Mouse (Mus musculus): ENCODE measurements around the gene Hspb9.
A peak's percentile ranks its signal among the peaks of the same experiment; 100 is the strongest.

Gene Hspb9

DNA sequence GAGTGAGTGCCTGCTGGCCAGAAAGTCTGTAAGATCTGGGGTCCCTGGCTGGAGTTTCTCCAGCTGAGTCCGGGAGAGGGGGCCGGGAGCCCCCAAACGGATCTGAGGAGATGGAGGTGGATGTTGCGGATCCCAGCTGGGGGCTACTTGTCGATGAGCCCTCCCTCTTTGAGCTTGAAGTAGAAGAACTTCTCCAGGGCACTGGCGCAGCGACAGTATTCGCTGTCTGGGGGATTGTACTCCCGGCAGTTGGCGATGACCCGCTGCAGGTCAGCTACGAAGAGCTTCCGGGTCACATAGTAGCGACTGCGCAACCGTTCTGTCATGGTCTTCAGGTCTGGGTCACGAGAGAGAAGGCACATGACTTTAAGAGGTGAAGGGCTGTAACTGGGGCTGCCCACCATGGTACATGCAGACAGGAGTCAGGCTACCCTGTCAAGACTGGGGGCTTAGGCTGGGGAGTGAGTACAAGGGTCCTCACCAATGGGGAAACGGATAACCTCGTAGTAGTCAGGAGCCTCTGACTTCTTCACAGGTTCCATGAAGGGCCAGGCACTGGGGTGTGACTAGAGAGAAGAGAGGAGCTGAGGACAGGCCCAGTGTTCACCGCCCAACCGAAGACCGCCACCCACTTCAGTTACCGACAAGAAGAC lies 8.4 kb upstream of the Hspb9 start:
- DNase-seq (ENCODE audit: low read depth): no peak

DNA sequence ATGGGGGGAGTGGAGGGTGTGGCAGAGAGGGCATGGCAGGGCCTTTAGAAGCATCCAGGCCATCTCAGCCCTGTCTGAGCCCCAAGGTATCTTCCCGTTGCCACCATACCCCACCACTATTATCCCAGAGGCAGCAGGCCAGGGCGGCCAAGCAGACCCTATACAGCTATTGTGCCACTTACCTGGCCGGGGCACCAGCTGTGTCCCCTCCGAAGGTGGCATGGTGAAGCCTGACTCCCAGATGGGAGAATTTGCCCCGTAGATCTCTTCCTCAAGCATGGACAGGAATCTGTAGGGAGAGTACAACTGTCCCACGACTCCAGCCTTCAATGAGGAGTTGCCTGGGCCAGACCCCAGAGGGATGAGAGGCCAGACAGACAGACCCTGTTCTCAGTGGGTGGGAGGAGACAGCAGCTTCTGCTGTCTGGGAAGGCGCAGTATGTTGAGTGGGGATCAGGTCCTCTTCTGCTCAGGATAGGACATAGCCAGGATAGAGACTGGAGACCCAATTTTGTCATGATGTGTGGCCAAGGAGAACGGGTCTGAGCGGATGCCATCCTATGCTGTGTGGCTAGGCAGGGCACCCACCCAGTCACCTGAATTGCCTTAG lies 4.3 kb upstream of the Hspb9 start:
- no peak for DNase-seq (ENCODE audit: low read depth)

DNA sequence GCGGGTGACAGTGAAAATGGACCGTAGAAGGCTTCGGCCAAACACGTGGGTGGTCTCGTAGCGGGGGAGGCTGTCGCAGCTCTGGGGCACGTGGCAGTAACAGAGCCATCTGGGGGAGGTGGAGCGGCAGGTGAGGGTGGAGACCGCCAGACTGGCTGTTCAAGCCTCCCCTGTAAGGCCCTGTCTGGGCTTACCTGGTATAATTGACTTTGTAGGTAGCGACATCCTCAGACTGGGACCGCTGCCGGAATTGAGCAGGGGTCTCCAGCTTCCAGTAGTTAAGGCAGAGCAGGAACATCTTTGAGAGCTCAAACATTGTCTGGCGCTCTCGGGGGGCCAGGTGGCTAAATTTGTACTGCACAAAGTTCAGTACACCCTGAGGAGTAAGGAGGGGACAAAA lies 3.1 kb upstream of the Hspb9 start:
- DNase-seq (ENCODE audit: low read depth): no peak

DNA sequence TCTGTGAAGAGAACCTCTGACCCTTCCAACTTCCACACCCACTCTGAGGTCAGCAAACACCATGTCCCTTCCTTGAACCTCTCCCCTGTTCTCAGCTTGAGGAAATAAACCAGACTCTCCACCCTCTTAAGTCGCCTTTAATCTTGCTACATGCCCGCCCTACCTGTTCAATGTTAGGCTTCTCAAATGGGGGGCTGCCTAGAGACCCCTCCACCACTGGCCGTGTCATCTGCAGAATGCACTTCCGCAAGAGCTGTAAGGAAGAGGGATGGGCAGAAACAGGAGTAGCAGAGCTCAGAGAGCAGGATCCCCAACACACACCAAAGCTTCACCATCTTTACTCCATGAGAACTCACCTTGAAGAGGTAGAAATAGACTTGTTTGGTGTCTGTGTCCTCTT lies 2.7 kb upstream of the Hspb9 start:
- no peak for DNase-seq (ENCODE audit: low read depth)

DNA sequence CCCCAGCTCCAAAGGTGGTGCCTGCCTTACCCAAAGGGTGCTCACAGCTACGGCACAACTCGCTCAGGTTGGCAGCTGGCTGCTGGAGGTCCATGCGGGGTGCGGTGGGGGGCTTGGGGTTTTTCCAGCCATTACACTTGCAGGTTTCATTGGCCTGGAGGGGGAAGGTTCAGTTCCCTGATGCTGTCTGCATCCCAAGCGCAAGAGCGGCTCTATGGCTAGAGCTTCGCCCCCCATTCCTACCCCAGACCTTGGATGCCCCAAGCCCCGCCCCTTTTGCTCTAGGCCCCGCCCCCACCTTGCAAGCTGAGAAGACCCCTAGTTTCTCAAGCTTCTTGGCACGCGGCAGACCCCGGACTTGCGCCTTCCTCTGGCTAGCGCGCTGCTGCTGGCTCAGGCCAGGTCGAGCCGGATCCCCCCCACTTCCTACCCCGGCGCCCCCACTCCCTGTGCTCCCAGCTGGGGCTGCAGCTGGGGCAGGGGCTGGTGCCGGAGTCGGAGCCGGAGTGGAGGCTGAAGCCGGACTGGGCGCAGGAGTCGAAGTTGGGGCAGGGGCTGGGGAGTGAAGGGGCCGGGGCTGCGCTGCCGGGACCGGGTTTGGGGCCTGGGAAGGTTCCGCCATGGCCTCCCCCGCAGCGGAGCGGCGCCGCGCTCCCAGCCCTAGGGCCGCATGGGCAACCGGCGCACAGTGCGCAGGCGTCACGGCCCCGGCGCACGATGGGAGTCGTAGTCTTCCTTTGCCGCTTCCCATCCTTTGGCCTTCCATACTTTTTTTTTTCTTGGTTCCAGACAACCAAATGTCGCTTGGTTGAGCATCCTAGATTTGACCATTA lies 1.7 kb upstream of the Hspb9 start, which contains the start of gene Kat2a:
Kat2a (minus strand) TSS at position 683 of the 833 bp plus-strand sequence.
- DNase-seq (ENCODE audit: low read depth): no peak

DNA sequence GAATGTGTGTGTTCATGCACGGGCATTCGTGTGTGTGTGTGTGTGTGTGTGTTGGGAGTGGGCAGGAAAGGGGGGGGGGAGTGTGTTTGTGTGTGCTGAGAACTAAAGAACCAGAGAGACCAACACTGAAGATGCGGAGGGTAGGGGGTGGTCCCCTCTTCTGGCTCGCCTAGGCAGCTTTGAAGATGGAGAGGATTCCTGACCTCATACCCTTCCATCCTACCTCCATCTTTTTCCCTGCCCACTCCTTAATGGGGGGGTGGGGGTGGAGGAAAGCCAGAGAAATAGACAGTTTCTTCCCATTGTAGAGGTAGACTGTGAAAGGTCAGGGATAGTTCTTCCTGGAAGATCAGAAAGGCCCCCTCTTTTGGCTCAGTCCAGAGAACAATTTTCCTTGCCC lies 476 bp upstream of the Hspb9 start:
- no peak for DNase-seq (ENCODE audit: low read depth)

DNA sequence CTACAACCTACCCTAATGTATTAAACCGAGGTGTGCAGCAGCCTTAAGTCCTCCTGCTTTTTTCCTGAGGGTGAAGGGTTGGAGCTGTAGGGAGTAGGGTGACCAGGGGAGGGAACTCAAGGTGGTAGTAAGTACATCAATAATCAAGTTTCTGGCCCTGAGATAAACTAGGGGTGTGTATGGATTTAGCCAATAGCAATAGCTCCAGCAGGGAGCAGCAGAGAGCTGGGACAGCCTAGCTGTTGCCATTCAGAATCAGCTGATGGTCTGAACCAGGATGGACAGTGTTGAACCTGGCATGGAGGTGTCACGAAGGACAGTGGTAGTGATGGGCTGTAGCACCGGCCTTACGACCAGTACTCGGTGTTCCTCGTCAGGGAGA lies 875 bp downstream of the Hspb9 start:
- DNase-seq (ENCODE audit: low read depth): peak; percentile 74

DNA sequence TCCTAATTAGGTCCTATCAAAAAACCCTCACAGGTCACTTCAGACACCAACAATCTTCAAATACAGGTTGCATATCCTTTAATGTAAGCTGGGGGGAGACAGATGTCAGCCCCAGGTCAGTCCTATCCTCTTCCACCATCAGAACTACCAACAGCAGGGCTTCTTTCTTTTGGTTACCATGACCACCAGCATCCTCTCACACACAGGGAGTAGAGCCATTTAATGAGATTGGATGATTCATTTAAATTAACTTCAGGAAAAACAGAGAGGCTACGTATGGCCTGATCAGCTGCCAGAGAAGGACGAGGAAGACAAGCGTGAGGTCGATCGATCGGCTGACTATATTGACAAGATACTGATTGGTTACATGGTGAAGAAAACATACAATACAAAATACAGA lies 1.3 kb downstream of the Hspb9 start:
- DNase-seq (ENCODE audit: low read depth): no peak

DNA sequence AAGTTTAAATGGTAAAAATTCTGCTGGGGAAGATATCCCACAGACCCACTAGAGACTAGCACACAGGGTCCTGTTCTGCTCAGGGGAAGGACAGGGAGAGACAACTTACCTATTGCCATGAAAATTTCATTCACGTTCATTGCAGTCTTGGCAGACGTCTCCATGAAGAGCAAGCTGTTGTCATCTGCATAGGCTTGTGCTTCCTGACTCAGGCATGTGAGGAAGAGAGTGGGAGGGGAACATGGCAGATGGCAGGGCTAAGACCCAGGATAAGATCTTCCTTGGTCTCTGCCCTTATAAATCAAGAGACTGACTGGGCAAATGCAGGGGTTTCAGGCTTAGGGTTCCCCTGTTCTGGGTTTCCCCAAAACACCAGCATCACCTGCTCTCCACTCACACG lies 3.0 kb downstream of the Hspb9 start:
- no peak for DNase-seq (ENCODE audit: low read depth)

DNA sequence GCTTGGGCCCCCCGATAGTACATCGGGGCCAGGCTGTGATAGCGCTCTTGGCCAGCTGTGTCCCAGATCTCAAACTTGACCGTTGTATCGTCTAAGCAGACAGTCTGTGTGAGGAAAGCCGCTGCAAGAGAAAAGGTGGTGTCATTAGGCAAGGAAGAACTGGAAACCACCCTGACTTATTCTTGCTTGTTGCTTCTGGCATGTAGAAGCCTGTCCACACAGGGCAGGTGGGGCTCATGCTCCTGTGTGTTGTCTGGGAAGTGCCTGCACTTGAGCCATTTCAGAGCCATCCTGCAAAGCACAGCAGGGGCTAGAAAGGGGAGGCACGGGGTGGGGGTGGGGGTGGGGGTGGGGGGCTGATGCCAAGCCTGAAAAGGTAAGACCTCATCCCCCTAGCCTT lies 4.8 kb downstream of the Hspb9 start:
- DNase-seq (ENCODE audit: low read depth): no peak

DNA sequence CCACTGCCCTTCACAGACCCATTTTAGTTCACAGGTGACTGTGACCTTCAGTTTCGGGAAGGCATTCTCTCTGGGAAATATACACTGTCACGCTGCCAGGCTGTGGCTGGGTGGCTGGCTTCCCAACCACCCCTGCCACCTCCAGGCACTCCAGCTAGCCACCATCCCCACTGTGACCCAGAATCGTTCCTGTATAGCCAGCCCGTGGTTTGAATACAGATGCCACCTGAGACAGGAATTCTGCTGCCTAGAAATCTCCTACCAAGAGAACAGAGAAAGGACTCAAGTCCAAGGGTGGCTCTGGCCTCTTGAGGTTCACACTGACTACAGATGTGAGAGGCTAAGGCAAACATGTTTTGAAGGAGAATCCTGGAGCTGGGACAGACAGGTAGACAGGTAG lies 5.2 kb downstream of the Hspb9 start:
- no peak for DNase-seq (ENCODE audit: low read depth)

DNA sequence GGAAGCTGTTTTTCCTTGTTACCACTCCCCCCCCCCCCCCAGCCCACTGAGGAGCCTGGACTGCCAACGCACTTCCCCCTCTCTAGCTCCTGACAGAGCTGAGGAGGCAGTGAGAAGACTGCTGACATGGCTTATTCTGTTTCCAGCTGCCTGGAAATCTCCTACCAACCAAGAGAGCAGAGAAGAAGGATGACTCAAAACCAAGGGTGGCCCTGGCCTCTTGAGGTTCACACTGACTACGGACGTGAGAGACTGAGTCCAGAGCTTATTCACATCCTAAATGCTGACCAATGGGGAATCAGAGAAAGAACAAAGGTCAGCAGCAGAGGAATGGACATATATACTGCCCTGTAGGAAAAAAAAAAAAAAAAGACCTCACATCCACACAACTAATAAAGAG lies 5.7 kb downstream of the Hspb9 start:
- no peak for DNase-seq (ENCODE audit: low read depth)

DNA sequence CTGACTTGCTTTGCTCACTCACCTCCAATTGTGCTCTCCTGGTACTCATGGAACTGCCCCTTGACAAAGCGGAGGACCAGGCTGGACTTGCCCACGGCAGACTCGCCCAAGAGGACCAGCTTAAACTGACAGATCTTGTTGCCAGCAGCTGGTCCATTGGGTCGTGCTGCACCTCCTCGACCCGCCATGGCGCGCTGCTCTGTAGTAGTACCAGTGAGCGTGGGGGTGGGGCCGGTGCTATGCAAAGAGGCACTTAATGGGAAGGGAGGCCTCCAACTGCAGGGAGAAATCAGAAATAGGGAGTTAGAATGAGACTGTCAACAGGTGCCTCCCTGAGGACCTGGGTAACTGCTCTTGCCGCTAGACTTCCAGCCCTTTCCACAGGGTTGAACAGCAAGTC lies 6.2 kb downstream of the Hspb9 start:
- no peak for DNase-seq (ENCODE audit: low read depth)

DNA sequence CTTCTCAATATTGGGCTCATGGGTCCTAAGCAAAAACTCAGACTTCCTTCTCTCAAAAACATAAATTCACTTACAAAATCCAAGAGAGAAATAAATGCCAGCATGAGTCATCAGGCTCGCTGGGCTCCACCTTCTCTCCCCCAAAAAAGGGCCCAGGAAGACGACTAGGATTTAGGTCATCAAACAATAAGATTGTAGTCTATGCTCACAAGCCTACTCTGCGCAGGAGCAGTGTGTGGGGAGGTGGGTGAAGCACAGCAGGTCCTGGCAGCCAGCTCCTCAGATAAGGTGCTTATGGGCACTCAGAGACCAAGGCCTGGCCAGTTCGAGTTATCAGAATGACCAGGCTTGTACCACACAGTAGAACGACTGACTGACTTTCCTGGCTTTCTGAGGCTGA lies 6.7 kb downstream of the Hspb9 start:
- no peak for DNase-seq (ENCODE audit: low read depth)

DNA sequence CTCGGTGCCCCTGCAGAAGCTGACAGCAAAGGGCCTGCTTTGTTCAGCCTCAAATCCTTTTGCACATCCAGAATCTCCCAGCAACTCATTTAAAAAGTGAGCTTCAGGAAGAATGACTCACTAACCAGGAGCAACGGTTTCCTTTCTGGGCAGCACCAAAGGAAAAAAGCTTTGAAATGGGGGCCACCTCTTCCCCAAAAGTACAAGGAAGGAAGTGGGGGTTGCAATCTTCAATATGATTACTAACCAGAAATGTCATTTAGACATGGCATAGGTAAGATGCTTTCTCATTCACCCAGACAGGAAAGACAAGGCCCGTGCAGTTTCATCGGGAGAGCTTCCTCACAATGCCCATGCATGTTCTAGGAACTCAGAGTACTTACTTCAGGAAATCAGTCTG lies 7.6 kb downstream of the Hspb9 start:
- DNase-seq (ENCODE audit: low read depth): no peak

DNA sequence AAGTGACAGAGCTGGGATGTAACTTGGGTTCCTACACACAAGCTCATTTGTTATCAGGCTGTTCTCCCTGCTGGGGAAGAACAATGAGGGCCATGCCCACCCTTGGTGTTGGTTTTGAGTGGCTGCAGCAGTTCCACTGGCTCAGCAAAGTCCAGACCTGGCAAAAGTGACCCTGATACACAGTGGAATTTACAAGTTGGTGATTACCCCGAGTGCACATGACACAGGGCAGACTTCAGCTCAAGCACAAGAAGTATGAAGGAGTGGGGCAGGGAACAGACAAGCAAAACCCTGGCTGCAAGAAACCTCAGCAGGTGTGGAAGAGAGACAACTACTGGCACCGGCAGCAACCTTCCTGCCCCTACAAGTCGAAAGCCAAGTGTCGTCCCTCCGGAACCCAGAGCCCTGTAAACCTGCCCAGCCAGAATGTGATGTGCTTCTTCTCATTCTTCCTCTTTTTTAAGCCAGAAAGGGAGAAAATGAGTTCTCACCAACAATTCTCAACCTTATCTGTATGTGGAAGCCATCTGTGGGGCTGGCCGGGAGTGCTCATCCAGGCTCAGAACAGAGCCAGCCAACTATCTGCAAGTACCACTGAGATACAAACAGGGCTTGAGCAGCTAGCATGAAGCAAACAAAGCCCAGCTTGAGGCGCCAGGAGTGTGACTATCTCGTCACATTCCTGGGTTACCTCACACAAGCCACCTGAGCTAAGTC lies 8.3 kb downstream of the Hspb9 start:
- no peak for DNase-seq (ENCODE audit: low read depth)

DNA sequence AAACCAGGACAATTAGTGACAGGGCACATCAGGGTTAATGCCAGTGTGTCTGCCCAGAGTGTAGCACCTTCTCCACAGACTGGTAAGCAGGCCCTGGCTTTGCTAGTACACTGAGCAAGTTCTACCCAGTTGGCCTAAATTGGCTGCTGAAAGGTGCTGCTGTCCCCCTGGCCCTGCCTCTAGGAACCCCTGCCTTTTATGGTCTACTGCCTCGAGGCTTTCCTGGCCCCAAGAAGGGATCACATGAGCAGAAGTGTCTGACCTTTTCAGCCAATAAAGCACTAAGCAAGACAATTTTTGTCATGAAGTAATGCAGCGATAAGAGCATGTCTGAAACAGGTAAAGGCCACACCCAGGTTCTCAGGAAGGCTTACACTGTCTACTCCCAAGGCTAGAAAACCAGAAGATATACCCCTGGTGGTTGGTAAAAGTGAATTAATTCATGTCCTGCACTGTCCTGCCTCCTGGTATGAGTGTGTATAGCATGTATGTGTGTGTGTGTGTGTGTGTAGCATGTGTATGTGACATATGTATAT lies 8.9 kb downstream of the Hspb9 start:
- no peak for DNase-seq (ENCODE audit: low read depth)

DNA sequence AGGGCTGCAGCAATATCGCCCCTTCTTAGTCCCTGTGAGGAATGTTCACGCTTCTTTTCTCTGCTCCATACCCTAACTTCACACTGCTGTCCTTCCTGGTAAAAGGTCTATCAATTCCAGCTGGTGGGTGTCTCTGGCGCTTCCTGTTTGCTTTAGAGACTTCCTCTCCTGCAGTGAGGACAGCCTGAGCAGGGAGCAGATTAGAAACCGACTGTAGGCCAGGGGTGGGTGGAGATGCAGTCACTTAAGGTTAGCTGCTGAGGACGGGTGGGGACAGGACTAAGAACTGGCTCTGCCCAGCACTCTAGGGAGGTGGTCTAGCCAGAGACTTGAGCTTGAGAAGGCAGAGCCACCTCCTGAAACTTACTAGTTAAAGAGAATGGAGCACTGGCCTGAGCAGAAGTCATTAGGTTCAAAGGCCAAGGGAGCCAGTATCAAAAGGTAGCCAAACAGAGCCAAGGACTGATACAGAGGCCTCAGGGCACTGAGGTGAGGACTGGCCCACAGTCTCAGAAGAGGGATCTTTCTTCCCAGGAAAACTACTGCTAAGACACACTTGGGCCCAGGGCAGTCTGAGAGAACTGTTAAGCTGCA lies 11.4 kb downstream of the Hspb9 start:
- DNase-seq (ENCODE audit: low read depth): no peak

DNA sequence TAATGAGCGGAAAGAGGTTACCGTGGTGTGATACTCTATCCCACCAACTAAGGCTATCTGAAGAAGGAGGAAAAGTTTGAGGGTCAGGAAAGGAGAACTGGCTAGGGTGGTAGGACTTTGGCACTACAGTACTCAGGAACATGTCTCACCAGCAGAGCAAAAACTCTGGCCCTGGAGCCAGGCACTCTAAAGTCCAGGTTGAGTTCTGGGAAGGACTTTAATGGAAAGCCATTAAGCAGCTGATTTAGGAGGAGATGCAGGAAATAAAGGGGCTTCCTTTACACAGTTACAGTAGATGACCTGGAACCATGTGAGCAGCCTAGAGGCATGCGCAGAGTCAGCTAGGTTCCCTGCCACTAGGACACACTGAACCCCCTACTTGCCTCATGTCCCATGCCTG lies 13.6 kb downstream of the Hspb9 start:
- no peak for DNase-seq (ENCODE audit: low read depth)

DNA sequence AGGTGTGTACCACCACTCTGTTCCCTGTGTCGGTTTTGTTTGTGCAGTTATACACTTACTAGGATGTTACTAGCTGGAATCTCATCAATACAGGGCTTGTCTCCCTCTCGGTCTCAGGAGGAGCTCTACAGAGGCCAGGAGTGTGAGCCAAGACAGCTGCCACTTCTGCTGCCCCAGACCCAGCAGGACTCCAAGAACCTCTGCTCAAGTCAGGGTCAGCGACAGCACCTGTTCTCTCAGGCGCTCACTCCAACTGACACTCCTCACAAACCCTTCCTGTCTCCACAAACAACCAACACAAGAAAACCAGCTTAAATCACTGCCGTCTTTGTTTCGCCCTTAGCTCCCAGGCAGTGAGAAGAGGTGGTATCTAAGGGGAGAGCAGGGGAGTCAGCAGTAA lies 15.0 kb downstream of the Hspb9 start:
- DNase-seq (ENCODE audit: low read depth): no peak

DNA sequence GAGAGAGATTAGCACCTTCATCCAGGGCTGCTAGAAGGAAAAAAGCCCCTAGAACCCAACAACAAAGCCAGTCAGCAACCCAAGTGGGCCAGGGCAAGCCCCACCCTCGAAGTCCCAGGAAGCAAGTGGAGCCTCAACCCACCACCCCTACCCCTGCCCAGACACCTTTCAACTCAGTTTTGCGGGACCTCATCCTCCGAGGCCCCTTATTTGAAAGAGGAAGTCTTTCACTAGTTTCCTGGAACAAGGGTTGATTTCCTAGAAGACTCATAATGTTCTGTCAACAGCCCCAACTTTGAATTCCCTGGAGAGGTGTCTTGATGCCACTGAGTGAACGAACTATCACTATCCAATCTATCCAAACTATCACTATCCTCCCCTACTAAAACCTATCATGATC lies 16.3 kb downstream of the Hspb9 start:
- no peak for DNase-seq (ENCODE audit: low read depth)

Measured in c-Kit-positive CD71-negative TER-119-negative erythroid progenitor cells, embryonic 14.5 days (primary cell).